ENCODE assay signal across 20 mouse cellular contexts in the genomic region with DNA sequence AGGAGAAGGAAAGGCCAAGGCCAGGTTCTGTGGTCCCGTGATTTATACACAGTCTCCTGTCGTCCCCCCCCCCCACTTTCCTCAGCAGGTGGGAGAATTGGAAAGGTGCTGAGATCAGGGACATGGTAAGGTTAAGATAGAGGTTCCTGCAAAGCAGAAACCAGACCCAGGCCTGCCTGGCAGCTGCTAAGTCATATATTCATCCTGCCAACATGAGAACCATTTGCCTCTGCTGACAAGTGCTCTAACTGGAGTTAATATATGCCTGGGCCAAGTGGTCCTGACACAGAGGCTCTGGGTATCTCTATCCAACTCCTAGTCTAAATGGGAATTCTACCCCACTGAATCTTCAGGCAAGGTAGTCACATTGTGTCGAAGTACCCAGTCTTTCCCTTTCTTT. TPM values are rescaled to one million over a fixed set of nuclear protein-coding genes. Genes with fewer than 3 reads are reported as not detected.
DNase-seq lines count a peak whose midpoint lies in the region; ATAC-seq and TF ChIP-seq lines count a peak whose summit lies in the region.
"Had no signal": no experiment of that assay in that cellular context is flagged by ENCODE, and none has a peak within 500 bp of the region (broad histone marks: within the 10 kb centered on the region; RNA-seq: fewer than 3 reads in every experiment).

No protein-coding gene starts in this region.

- H3K4me2 ChIP-seq in forebrain, embryonic 13.5 days = no peak overlapping the region
- no peak overlapping the region for H3K4me2 ChIP-seq in hindbrain, embryonic 13.5 days
- H3K4me2 ChIP-seq in hindbrain, postnatal 0 days (ENCODE audit: low read depth, low read length) = no peak overlapping the region
- H3K4me2 ChIP-seq: embryonic facial prominence, embryonic 12.5 days had no signal

- no peak overlapping the region for H3K4me3 ChIP-seq in forebrain, embryonic 13.5 days
- no peak overlapping the region for H3K4me3 ChIP-seq in forebrain, embryonic 10.5 days
- no peak overlapping the region for H3K4me3 ChIP-seq in hindbrain, embryonic 13.5 days
- H3K4me3 ChIP-seq in hindbrain, postnatal 0 days (ENCODE audit: low read length) = no peak overlapping the region
- H3K4me3 ChIP-seq: embryonic facial prominence, embryonic 10.5 days; embryonic facial prominence, embryonic 12.5 days had no signal

- H3K9me3 ChIP-seq in forebrain, embryonic 13.5 days (replicated peaks) = no peaks in the 10 kb centered on the region
- H3K9me3 ChIP-seq in forebrain, embryonic 10.5 days = no peaks in the 10 kb centered on the region
- no peaks in the 10 kb centered on the region for H3K9me3 ChIP-seq in hindbrain, embryonic 13.5 days
- H3K9me3 ChIP-seq in hindbrain, postnatal 0 days (ENCODE audit: low read length) = no peaks in the 10 kb centered on the region
- H3K9me3 ChIP-seq: embryonic facial prominence, embryonic 10.5 days; embryonic facial prominence, embryonic 12.5 days had no signal

- 0 out of 2 replicates have a peak, but pooled peaks have one; percentile 16 for ATAC-seq in forebrain, embryonic 13.5 days
- no peak for ATAC-seq in hindbrain, embryonic 13.5 days (ENCODE audit: low FRiP score)
- no peak for ATAC-seq in hindbrain, postnatal 0 days
- ATAC-seq: activated CD4-positive, CD25-positive, alpha-beta regulatory T cell, adult 4 months; CD4-positive, CD25-positive, alpha-beta regulatory T cell, adult 4 months; Patski had no signal

- no peak for TF ChIP-seq CTCF in hindbrain, postnatal 0 days (IDR thresholded peaks at IDR 0.05; ENCODE audit: low read depth)

- WGBS in forebrain, embryonic 13.5 days = 82% methylated on average over 3 of the region's 3 CpGs
- WGBS in forebrain, embryonic 10.5 days = 77% methylated on average over 3 of the region's 3 CpGs
- 76% methylated on average over 3 of the region's 3 CpGs for WGBS in hindbrain, embryonic 13.5 days
- 61% methylated on average over 3 of the region's 3 CpGs for WGBS in hindbrain, postnatal 0 days

- no peaks in the 10 kb centered on the region for H3K27me3 ChIP-seq in forebrain, embryonic 13.5 days
- peaks cover 20% of the 10 kb centered on the region; the same call in 1 of the 2 replicates for H3K27me3 ChIP-seq in forebrain, embryonic 10.5 days (ENCODE audit: poor library complexity, severe bottlenecking)
- H3K27me3 ChIP-seq in hindbrain, embryonic 13.5 days = no peaks in the 10 kb centered on the region
- H3K27me3 ChIP-seq in hindbrain, postnatal 0 days (ENCODE audit: insufficient read depth, low read length) = no peaks in the 10 kb centered on the region
- H3K27me3 ChIP-seq: CH12.LX; embryonic facial prominence, embryonic 12.5 days; Patski had no signal

- H3K9ac ChIP-seq in forebrain, embryonic 13.5 days = no peak overlapping the region
- no peak overlapping the region for H3K9ac ChIP-seq in hindbrain, embryonic 13.5 days
- no peak overlapping the region for H3K9ac ChIP-seq in hindbrain, postnatal 0 days (replicated peaks; ENCODE audit: low read length)
- H3K9ac ChIP-seq: embryonic facial prominence, embryonic 12.5 days; forebrain, postnatal 0 days had no signal

- no peak overlapping the region for H3K27ac ChIP-seq in forebrain, embryonic 13.5 days
- no peak overlapping the region for H3K27ac ChIP-seq in forebrain, embryonic 10.5 days
- H3K27ac ChIP-seq in hindbrain, embryonic 13.5 days = 0 out of 2 replicates have a peak overlapping the region, but pooled peaks have one; percentile 3
- H3K27ac ChIP-seq in hindbrain, postnatal 0 days = no peak overlapping the region
- H3K27ac ChIP-seq: embryonic facial prominence, embryonic 10.5 days; embryonic facial prominence, embryonic 12.5 days had no signal

- DNase-seq in forebrain, embryonic 10.5 days (ENCODE audit: extremely low spot score, low spot score) = no peak
- no peak for DNase-seq in hindbrain, postnatal 0 days (ENCODE audit: low spot score)
- DNase-seq in gastrocnemius, adult 8-10 months (ENCODE audit: low spot score in 2 of 2) = no peak
- DNase-seq: adrenal gland, adult 8-10 months; adrenal gland, postnatal 14 days; adrenal gland, postnatal 36 days; B cell, adult 2 months; cerebellum, adult 11-12 months; cerebellum, adult 2 months; cerebellum, adult 9-10 months; forebrain, postnatal 0 days had no signal

- 0 out of 2 replicates have a peak, but pooled peaks cover 7% of the 10 kb centered on the region for H3K36me3 ChIP-seq in forebrain, embryonic 13.5 days (ENCODE audit: poor library complexity, severe bottlenecking)
- H3K36me3 ChIP-seq in forebrain, embryonic 10.5 days (replicated peaks) = no peaks in the 10 kb centered on the region
- H3K36me3 ChIP-seq in hindbrain, embryonic 13.5 days = no peaks in the 10 kb centered on the region
- H3K36me3 ChIP-seq in hindbrain, postnatal 0 days (ENCODE audit: insufficient read depth, low read length) = no peaks in the 10 kb centered on the region
- H3K36me3 ChIP-seq: embryonic facial prominence, embryonic 10.5 days; embryonic facial prominence, embryonic 12.5 days; G1E had no signal

- peaks cover 40% of the 10 kb centered on the region for H3K4me1 ChIP-seq in forebrain, embryonic 13.5 days
- H3K4me1 ChIP-seq in forebrain, embryonic 10.5 days = peaks cover 25% of the 10 kb centered on the region
- H3K4me1 ChIP-seq in hindbrain, embryonic 13.5 days (replicated peaks) = peaks cover 28% of the 10 kb centered on the region
- H3K4me1 ChIP-seq in hindbrain, postnatal 0 days (ENCODE audit: insufficient read depth, low read length) = no peaks in the 10 kb centered on the region
- H3K4me1 ChIP-seq: embryonic facial prominence, embryonic 12.5 days had no signal

RNA-seq across cellular contexts. Expression of gene Ephb1, which starts 57.3 kb away (rescaled TPM):
- polyA plus RNA-seq in forebrain, embryonic 13.5 days (2015; fragmentation: Nextera tagmentation; extraction: Ambion mirVana) = 23.0 and 29.4 TPM in 2 replicates
- polyA plus RNA-seq in forebrain, embryonic 10.5 days (2016; fragmentation: Nextera tagmentation; extraction: Ambion mirVana) = 9.1 and 11.0 TPM in 2 replicates
- 45.4 and 51.9 TPM in 2 replicates for polyA plus RNA-seq in hindbrain, embryonic 13.5 days (2015; fragmentation: Nextera tagmentation; extraction: Ambion mirVana)
- total RNA-seq in hindbrain, postnatal 0 days (2014; rRNA removed) = 50.3 and 60.1 TPM in 2 replicates
- polyA plus RNA-seq in hindbrain, postnatal 0 days (2015; fragmentation: Nextera tagmentation; extraction: Ambion mirVana) = 34.7 and 39.6 TPM in 2 replicates
- under 1 TPM; 0.32 to 0.75 (median 0.51) TPM for total RNA-seq in gastrocnemius, adult 8-10 months (2022)
- total RNA-seq: CH12.LX had no signal
- polyA plus RNA-seq: activated CD4-positive, CD25-positive, alpha-beta regulatory T cell, adult 4 months; CD4-positive, CD25-positive, alpha-beta regulatory T cell, adult 4 months; G1E had no signal
